Mouse (Mus musculus): ENCODE data around the gene Tomm34. TPM values are rescaled to one million over a fixed set of nuclear protein-coding genes. Genes with fewer than 3 reads are reported as not detected.

Tomm34 gene
- 28.9 and 32.2 TPM in 2 replicates for total RNA-seq (2021)
- long read RNA-seq, experiment 1, transcript Tomm34-202 (7 exons, 1,923 nt): major isoform, 49 of 70 reads
- long read RNA-seq, experiment 1, transcript Tomm34-201 (7 exons, 2,302 nt): minor isoform, 11 of 70 reads
- long read RNA-seq, experiment 1, partial matches to known transcripts: 2 of 70 reads
- long read RNA-seq, experiment 1, other reads (novel, unspliced or antisense): 8 of 70 reads
- long read RNA-seq, experiment 2, transcript Tomm34-202 (7 exons, 1,923 nt): major isoform, 24 of 34 reads
- long read RNA-seq, experiment 2, partial matches to known transcripts: 0 of 34 reads
- long read RNA-seq, experiment 2, other reads (novel, unspliced or antisense): 6 of 34 reads

DNA sequence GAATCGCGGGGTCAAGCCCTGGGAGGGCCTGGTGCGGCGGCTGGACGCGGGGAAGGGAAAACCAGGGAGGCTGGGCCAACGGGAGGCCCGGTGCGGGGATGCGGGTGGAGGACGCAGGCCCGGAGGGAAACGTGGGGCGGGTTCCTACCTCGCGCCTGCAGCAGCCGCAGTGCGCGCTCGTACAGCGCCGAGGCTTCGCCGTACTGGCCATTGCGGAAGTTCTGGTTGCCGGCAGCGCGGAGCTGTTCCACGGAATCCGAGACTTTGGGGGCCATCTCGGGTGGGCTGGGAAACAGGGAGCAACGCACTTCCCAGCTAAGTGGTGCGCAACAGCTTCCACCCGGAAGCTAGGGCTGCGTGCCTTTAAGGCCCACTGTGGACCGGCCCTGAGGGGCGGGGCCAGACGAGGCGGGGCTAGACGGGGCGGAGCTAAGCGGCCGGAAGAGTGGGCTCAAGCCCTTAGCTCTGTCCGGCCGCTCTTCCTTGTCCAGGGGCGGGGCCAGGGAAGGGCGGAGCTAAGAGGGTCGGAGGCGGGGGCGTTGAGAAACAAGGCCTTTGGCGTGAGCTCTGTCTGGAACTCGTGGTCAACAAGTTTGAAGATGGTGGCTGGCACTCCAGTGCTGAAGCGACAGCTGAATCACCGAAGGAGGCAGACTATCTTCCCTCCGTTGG, at the start of gene Tomm34:
Tomm34 (minus strand) TSS at position 405 of the 672 bp plus-strand sequence.
- DNase-seq: peak; percentile 99

DNA sequence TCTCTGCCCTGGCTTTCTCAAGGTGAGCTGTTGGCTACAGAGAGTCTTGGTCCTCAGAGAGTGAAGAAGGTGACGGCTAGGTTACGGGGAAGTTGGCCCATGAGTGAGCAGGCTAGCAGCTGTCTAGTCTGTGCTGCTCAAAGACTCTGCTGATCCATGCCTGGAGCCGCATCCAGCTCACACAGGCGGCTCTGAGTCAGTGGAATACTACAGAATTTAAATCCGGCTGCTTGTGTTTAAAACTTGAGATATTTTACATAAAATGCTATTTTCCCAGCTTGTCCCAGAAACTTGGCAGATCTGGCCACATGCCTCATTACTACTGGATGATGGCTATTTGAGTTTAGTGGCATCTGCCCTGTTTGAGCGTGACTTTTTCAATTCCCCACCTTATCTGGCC, 48.5 kb upstream of the Tomm34 start:
- DNase-seq: no peak

DNA sequence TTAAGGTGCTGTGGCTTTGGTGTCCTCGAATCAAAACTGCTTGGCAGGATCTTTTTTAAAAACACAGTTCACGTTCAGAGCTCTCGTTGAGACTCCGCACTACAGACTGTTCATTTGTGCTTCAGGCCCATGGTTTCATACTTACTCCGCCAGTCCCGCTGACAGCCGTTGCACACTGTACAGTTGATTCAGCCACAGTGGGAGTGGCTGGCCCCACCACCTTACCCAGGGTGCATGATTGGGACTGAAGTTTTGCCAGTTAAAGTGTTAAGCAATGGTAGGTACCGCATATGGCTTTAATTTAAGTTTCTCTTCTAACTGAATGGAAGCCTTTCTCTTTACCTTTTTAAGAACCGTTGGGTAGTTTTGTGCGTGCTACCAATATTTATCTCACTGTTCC, 44.6 kb upstream of the Tomm34 start:
- no peak for DNase-seq

DNA sequence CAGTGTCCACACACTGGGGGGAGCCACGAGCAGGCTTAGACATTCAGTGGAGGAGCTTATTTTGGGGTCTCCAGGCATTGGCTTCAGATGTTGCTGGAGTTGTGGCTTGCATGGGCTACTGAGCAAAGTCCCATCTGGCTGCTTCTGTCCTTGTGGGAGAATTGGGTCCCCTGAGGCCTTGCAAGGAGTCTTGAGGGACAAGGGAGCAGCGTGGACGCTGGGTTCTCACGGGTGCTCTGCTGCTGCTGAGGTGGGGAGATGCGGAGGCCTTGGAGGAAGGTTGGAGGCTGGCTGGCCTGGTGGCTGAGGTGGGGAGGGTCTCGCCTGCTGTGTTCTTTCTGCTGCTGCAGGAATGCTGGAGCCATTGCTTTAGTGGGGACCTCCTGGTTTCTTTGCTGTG, 43.1 kb upstream of the Tomm34 start:
- DNase-seq: no peak

DNA sequence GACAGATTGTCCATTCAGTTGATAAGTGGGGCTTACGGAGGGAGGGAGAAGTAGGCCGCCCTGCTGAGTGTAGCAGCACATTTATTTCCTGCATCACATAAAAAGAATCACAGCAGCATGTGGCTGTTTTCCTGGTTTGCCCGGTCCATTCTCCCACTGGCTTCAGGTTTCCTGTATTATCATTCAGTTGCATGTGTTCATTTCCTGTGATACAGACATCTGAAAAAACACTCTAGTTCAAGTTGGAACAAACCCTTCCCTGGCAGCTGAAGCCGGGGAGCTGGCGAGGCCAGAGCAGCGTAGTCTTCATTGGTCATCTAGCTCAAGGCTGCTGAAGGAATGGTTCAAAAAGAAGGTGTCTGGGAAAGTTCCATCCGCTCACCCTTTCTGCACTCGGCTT, 40.6 kb upstream of the Tomm34 start:
- DNase-seq: no peak

DNA sequence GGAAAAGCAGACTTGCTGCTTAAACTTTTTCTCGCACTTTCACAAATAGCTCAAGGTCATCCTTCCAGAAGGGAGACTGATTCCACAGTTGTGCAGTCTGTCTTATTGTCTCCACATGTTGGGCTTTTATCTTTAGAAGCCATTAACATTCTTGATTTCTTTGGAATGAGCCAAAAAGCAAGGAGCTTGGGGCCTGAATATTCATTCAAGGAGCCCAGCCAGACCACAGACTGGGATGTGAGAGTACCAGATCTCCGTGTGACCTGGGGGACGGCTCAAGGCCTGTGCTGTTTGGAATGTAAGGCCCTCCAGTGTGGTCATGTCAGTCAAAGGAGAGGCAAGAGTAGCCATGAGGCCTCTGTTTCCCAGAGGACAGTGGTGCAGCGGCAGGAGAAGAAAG, 37.5 kb upstream of the Tomm34 start:
- no peak for DNase-seq

DNA sequence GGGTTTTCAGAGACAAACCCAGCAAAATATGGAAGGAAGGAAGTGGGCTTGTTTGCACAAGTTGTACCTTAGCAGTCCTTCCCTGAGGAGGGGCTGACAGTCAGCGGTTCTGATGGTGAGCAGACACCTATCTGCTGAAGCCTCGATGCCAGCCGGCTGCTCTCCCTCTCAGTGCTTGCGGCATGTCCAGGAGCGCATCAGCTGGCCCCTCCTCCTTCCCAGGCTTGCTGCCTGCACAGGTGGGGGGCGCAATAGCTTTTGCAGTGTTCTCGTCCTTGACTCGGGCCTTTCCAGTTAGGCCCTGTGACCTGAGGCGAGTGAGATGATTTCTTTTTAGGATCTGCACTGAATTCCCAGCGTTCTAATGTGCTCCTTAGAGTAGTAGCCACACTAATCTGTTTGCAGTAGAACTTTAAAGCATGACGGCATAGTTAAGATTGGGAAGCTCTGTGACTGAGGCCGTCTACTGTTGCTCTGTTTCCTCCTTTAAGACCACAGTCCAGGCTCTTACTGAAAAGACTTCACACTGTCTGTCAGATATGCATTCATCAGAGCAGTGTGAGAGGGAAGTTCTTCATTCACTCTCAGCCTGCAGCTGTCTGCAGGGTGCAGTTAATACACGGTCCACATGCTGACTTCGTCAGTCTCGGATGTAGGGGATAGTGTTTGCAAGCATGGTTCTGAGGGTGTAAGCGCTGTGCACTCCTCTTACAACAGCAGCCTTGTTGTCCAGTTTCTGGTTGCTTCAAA, 36.3 kb upstream of the Tomm34 start:
- no peak for DNase-seq

DNA sequence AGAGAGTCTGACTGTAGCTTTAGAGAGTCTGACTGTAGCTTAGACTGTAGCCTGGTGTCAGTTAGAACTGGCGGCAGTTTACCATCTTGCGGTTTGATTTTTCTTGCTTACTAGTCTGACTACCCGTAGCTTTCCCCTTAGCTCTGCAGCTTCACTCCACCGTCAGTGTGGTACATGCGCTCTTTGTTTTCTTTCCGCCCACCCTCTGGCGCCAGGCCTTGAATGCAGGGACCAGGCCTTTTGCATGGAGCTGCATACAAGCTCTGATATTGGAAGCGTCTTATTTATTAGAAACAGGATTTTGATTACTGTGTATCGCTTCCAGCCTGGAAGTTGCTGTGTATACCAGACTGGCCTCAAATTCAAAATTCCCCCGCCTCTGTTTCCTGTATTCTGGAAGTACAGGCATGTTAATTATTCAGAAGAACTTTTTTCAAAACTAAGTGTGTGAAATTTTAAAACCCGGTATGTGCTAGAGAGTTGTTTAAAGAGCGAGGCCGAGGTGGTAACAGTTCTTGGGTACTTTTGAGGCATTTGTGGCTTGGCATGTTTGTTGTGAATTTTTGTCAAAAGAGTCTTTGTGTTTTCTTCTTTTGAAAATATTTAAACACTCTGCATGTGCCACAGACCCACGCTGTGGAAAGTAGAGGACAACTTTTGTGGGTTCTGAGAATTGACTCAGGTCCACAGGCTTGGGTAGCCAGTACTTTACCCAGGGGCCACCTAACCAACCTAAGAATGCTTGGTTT, 35.5 kb upstream of the Tomm34 start:
- DNase-seq: no peak

DNA sequence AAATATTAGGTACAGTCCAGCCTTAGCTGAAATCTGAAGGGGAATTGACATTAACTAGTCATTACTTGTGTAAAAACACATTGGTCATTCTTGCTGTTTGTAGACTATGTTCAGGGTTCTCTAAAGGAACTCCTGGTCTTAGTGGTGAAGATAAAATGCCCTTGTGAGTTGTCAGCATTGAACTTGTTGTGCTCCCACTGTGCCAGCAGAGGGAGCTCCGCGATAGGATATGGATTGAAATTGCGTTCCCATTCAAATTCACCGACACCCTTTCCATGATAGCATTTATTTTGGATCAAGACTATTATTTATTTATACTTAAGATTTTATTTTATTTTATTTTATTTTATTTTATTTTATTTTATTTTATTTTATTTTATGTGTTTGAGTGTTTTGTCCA, 32.5 kb upstream of the Tomm34 start:
- peak; percentile 73 for DNase-seq

DNA sequence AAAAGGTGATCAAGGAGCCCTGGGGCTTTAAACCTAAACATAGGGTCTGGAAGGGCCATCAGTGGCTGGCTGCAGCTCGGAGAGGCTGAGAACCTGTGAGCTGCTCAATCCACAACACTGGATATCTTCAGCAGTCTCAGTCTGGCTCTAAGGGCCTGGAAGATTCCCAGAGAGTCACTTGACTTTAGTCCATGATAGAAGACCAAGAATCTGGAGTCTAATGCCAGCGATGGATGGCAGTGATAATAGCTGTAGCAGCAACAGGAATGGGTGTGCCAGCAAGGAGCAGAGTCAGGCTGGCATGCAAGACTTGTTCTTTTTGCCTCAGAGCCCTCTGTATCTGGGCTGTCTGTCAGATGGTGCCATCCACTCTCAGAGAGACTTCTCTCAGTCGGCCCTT, 31.4 kb upstream of the Tomm34 start:
- no peak for DNase-seq

DNA sequence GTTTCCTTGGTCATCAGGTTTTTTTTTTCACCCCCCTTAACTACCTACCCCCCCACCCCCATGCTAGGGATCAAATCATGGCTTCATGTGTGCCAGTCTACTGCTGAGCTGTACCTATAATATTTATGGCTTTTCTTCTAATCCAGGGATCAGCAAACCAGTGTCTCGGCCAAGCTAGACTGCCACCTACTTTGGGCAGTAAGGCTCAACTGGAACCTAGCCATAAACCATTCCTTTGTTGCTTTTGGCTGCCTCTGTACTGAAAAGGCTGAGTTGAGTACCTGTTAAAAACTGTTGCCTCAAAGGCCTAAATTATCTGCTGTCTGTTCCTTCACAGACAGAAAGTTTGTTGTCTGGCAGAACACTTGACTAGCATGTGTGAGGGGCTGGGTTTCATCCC, 31.0 kb upstream of the Tomm34 start:
- no peak for DNase-seq

DNA sequence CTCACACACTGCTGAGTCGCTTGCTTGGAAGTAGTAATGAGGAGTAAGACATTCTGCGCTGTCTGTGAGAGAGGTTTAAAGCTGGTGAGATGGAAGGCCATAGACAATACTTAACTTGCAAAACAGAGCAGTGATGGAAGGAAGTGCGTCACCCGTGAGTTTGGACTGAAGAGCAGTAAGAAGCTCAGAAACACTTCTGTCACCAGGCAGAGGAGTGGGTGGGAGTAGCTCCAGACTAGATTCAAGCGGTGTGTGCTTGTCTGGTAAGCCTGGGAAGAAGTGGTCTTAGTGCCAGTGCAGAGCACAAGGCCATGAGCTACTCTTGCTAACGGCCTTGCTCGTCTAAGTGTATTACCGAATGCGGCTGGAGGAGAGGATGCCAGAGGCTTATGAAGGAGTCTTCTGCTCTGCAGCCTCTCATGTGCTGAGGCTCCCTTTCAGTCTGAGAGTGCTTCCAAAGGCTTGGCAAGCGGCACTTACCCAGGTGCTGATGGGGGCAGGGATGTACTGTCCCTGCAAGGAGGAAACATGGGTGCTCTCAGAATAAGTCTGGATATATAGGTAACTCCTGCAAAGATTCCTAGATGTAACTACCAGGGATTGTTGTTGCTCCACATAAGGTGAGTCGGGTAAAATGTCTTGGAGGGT, 27.8 kb upstream of the Tomm34 start:
- DNase-seq: no peak

DNA sequence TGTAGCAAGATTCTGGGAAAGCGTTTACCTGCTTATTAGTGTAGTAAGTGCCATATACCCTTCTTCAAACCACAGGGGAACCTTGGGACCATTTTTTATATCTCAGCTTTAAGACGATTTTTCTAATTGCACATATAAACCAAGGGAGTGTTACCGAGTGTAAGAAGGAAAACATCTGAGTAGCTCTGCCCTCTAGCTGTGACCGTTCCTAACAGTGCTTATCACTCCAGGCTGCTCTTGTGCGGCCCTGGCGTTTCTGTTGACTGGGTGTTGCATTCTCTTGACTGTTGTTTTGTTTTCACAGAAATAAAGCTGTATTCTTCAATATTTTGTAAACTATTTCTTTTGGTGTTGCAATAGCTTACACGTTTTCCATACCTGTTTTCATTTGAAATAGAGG, 23.2 kb upstream of the Tomm34 start:
- DNase-seq: no peak

DNA sequence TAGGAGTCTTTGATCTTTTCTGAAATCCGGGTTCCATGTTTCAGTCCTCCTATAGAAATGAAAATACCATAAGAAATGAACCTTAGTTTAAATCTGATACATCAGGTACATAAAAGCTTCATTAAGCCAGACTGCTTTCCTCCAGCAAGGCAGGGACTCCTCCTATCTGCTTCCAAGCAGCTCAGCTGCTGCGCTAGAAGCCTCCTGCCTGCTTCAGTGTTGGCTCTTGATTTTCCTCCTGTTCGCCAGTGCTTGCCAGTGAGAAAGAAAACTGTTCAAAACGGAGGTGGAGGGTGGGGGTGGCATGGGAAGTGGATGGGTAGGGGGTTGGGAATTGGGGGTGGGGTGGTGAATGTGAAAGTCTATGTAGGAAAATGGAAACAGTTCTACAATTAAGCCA, 18.5 kb upstream of the Tomm34 start:
- DNase-seq: no peak

DNA sequence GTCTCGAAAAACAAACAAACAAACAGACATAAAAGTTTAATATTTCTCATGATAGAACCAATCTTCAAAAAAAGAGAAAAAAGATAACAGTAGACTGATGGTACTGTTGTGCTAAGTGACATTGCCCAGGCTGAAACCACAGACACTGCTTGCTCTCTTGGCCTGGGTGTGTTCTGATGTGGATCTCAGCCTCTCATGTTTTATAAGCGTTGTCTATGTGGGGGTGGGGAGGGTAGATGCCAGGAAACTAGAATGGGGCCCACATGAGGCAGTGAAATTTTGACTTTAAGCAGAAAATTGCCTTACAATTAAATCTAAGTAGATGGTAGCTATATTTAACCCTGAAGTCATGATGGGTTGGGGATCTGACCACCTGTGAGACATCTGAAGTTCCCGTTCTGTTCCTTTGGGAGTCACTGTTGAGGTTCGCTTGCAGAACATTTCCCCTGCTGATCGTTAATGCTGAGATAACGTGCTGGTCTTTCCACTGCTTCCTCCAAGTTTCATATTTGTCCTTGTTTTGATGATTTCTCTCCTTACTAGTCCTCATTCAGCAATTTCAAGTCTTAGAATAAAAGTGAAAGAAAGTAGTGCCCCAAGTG, 16.5 kb upstream of the Tomm34 start:
- no peak for DNase-seq

DNA sequence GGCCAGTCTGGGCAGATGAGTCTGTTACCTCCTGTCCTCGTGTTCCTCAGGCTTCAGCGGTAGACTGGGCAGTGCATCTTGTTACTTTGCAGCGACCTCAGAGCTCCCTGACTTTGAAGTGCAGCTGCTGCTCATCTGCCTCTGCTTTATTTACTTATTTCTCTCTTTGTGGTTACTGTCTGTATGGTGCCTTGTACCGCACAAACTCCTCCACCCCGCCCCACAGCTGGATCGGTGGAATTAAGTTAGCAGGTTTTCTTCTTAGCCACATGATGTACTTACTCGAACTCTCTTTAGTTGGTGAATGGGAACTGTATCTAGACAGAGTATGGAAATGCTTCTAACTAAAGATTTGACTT, 13.4 kb upstream of the Tomm34 start:
- peak; percentile 12 for DNase-seq

DNA sequence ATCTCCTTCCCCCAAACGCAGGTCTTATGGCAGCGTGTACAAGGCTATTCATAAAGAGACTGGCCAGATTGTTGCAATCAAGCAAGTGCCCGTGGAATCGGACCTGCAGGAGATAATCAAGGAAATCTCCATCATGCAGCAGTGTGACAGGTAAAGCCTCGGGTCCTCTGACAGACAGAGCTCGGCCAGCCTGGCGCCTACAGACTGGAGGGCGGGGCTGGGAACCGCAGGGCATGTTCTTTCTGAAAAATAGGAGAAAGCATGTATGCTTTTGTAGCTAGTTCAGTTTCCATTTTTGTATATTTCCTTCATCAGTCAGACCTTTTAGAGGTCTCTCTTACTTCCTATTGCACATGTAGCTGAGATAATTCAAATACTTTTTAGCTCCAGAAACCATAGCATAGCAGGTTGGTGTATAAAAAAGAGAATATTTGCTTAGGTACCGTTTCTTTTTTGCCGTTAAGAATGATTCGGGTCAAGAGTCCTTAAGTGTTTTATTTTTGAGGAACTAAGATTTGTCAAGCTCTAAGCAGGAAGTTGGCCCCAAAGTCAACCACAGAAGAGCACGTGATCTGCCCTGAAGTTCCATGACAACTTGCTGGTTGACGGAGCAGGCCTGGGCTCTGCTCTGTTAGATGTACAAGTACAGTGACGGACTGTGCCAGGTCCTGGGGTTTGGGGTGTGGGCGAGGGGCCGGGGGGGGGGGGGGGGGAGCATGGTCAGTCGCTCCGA, 12.8 kb upstream of the Tomm34 start:
- DNase-seq: peak; percentile 31

DNA sequence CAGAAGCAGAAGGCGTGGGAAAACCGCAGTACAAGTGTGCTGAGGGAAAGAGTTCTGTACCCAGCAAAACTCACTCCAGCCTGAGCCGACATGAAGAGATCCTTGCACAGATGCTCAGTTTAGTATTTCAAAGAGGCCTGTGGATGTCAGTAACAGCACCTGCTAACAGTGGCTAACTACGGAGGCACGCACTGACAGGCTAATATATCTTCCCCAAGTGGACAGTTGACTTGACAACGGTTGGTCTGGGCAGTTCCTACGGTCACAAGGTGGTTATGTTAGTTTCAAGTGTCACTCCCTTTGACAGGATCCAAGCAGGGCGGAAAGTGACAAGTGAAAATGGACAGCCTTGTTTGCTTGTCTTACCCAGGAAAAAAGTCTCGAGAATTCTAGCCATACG, 11.2 kb upstream of the Tomm34 start:
- no peak for DNase-seq

DNA sequence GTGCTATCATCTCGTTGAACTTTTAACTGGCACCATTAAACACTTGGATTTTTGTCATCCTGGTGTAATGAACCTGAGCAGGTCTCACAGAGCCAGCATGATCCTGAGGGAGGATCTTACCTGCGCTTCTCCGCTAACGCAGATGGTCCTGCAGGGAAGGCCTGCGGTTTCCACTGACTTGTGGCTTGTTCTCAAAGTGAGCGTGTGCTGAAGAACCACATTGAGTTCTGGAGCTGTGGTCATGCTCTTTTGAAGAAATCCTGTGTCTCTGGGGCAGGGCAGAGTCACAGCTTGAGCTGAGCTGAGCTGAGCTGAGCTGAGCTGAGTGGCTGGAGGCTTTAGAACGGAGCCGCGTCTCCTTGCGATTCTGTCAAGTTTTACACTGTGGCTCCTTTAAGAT, 10.6 kb upstream of the Tomm34 start:
- no peak for DNase-seq

DNA sequence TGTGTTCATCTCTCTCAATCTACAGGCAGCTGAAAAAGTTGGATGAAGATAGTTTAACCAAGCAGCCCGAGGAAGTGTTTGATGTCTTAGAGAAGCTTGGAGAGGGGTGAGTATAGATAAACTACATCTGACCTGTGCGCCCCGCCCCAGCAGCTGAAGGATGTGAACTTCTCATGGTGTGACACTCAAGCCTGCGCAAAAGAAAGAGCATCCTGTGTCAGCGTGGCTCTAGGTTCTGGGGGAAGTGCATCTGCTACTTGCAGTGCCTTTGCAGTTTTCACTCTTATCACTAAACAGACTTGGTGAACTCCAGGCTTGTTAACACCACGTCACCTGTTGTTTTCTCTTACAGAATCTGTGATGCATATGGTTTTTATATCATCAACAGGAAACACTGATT, 8.5 kb upstream of the Tomm34 start:
- DNase-seq: no peak

DNA sequence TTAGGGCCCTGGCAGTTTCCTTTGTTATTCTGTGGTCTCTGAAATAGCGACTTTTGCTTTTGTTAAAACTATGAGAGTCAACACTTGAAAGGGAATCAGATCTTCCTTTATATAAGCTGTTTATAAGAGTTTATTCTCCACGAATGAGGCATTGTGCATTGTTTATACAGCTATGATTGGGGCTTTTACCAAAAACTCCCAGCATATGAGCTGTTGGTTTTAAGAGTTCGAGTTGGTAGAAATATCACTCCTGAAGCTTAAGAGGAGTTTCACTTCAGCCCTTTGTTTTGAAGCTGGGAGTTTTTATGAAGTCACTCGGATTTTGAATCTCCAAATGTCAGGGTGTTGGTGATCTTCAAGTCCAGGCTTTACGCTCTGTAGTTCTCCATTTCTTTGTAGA, 6.9 kb upstream of the Tomm34 start:
- DNase-seq: no peak

Measured in adrenal gland, postnatal 14 days (tissue).